Mouse (Mus musculus) neural tube, embryonic 12.5 days (tissue): ENCODE measurements around the gene Malsu1. TPM values are rescaled to one million over a fixed set of nuclear protein-coding genes. Genes with fewer than 3 reads are reported as not detected.

Experiments used
- ATAC-seq: fragments of 200-750 bp; cut with Nextera tagmentation; 2 replicates; pipeline ENCODE4 v1.8.0; 2017; ENCODE audit warnings: low read depth, mild to moderate bottlenecking, moderate TSS enrichment, moderate library complexity; ENCODE audit not compliant: low FRiP score
- H3K27ac ChIP-seq: fragments of 300-500 bp; sonication (generic); 2 replicates; pipeline ENCODE4 v1.5.1; 2016
- H3K27me3 ChIP-seq: fragments of 300-500 bp; sonication (generic); replicated peaks from 2 replicates; pipeline ENCODE4 v1.6.1; 2016; ENCODE audit warnings: mild to moderate bottlenecking
- H3K36me3 ChIP-seq: fragments of 300-500 bp; sonication (generic); 2 replicates; pipeline ENCODE4 v1.6.1; 2016; ENCODE audit warnings: mild to moderate bottlenecking
- H3K4me1 ChIP-seq: fragments of 300-500 bp; sonication (generic); 2 replicates; pipeline ENCODE4 v1.6.1; 2016
- H3K4me2 ChIP-seq: fragments of 300-500 bp; sonication (generic); replicated peaks from 2 replicates; pipeline ENCODE4 v1.6.1; 2016; ENCODE audit warnings: mild to moderate bottlenecking
- H3K4me3 ChIP-seq: fragments of 300-500 bp; sonication (generic); 2 replicates; pipeline ENCODE4 v1.5.1; 2016
- H3K9ac ChIP-seq: fragments of 300-500 bp; sonication (generic); 2 replicates; pipeline ENCODE4 v1.6.1; 2016; ENCODE audit warnings: mild to moderate bottlenecking
- H3K9me3 ChIP-seq: fragments of 300-500 bp; sonication (generic); 2 replicates; pipeline ENCODE4 v1.6.1; 2016; ENCODE audit warnings: mild to moderate bottlenecking
- WGBS: fragments of 180-500 bp; shearing (Covaris S2); methylation state at CpG from one replicate; pipeline ENCODE4 v1.1.7; 2016; 5-methylcytosine and 5-hydroxymethylcytosine counted together
- polyA plus RNA-seq: library from polyadenylated mRNA; unstranded; fragments of >200 nt; fragmentation: Nextera tagmentation; extraction: Ambion mirVana; gene quantifications from 2 replicates; pipeline ENCODE4 v1.2.1, GENCODE M21; 2016

Malsu1 gene
- polyA plus RNA-seq, 1 experiment from 2014 or later = 64.7 TPM

DNA sequence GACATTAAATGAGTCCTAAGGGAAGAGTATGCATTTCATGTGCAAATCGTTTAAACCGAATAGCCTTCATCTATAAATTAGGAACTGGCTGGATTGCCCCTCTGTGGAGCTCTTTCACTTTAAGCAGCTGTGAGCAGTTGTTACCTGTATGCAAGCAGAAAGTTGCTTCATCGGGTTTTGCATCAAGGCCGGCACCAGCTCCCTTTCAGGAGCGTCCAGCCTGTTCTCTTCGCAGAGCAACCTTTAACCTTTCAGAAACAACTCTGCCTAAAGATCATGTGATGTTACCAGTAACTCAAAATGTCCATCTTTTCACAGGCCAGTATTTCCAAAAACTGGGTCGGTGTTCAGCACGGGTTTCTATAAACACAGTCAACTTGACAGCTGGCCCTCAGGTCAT lies 26.6 kb upstream of the Malsu1 start:
- no peaks in the 10 kb centered on the region for H3K27me3 ChIP-seq
- no peak overlapping the region for H3K4me2 ChIP-seq
- H3K36me3 ChIP-seq = no peaks in the 10 kb centered on the region
- H3K27ac ChIP-seq = no peak overlapping the region
- H3K9me3 ChIP-seq = no peaks in the 10 kb centered on the region
- ATAC-seq = no peak
- H3K4me1 ChIP-seq = no peaks in the 10 kb centered on the region
- H3K9ac ChIP-seq = no peak overlapping the region
- 79% methylated on average over 8 of the region's 8 CpGs for WGBS
- no peak overlapping the region for H3K4me3 ChIP-seq

DNA sequence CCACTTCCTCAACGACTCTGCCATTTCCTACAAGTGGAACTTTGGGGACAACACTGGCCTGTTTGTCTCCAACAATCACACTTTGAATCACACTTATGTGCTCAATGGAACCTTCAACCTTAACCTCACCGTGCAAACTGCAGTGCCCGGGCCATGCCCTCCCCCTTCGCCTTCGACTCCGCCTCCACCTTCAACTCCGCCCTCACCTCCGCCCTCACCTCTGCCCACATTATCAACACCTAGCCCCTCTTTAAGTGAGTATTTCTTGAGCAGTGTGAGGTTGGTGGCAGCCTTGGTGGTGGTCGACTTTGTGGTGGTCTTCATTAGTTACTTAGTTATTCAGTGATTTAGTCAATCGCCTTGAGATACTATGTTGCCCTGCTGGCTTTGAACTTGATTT lies 25.7 kb upstream of the Malsu1 start:
- Histone ChIP-seq H3K27me3 (no peaks in the 10 kb centered on the region), H3K36me3 (no peaks in the 10 kb centered on the region), H3K9ac (no peak overlapping the region), H3K4me1 (no peaks in the 10 kb centered on the region), H3K9me3 (no peaks in the 10 kb centered on the region), H3K27ac (no peak overlapping the region), H3K4me2 (no peak overlapping the region), H3K4me3 (no peak overlapping the region)
- WGBS = 74% methylated on average over 10 of the region's 10 CpGs
- no peak for ATAC-seq

DNA sequence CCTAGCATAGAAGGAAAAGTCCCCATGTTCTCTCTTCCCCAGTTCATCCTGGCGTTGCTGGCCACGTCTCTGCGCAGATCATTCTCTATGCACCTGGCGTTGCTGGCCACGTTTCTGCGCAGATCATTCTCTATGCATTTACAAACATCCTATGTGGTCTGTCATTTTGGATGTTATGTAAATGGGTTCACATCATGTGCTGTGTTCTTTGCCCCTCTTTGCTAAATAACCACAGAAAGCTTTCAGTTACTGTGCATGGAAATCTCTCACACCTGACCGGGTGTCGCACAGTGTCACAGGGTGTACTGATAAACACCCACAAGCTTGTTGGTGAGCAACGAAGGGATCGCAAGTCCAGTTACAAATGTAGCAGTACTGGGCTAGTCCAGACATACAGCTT lies 25.2 kb upstream of the Malsu1 start:
- Histone ChIP-seq H3K9ac (no peak overlapping the region), H3K4me1 (no peaks in the 10 kb centered on the region), H3K4me3 (no peak overlapping the region), H3K36me3 (no peaks in the 10 kb centered on the region), H3K27me3 (no peaks in the 10 kb centered on the region), H3K27ac (no peak overlapping the region), H3K4me2 (no peak overlapping the region), H3K9me3 (no peaks in the 10 kb centered on the region)
- no peak for ATAC-seq
- WGBS = 92% methylated on average over 10 of the region's 10 CpGs

DNA sequence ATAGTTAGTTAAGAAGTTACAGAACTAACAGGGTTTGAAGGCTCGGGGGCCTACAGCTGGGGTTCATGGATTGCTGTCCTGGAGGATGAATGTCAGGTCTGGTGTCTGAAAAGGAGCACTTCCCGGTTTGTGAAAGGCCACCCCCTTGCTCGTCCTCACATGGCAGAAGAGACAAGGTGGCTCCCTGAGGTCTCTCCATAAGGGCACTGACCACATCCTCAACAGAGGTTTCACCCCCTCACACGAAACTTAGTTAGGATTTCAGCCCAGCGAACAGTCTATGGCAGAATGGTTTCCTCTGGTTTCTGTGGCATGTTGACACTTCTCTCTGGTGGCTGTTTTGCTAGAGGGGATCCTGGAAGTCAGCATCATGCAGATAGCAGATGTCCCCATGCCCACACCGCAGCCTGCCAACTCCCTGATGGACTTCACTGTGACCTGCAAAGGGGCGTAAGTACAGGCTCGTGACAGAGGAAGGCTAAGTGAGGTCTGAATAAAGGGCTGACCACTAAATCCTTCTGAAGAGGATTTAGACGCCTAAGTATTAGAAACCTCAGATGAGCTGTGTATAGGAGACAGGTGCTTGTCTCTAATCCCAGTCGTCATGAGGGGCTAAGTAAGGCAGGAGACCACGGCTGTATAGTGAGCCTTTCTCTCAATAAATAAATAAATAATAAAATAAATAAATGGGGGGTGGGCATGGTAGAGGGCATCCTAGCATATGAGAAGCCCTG lies 22.8 kb upstream of the Malsu1 start:
- Histone ChIP-seq H3K9me3 (no peaks in the 10 kb centered on the region; the same call in 1 of the 2 replicates), H3K27me3 (no peaks in the 10 kb centered on the region), H3K27ac (no peak overlapping the region), H3K4me3 (no peak overlapping the region), H3K4me1 (peaks cover 7% of the 10 kb centered on the region), H3K9ac (no peak overlapping the region), H3K36me3 (no peaks in the 10 kb centered on the region), H3K4me2 (no peak overlapping the region)
- ATAC-seq = no peak
- 71% methylated on average over 11 of the region's 11 CpGs for WGBS

DNA sequence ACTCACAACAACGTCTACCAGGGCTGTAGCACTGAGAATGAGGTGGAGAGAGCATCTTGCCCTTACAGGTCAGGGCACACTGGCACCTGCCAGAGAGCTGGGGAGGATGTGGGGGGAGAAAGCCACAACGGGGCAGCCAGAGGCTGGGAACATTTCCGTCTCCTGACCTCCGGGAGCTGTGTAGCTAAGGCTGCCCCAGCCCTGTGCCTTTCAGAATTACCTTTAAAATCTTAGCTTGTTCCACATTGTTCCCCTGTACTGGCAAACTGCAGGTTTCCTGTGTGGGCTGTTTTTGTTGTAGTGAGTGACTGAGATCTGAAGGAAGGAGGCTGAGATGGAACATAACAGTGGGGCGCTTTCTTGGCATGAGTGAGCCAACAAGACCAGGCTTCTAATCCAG lies 21.4 kb upstream of the Malsu1 start:
- H3K27ac ChIP-seq = no peak overlapping the region
- H3K4me3 ChIP-seq = no peak overlapping the region
- WGBS = 74% methylated on average over 5 of the region's 5 CpGs
- no peak overlapping the region for H3K9ac ChIP-seq
- no peaks in the 10 kb centered on the region for H3K36me3 ChIP-seq
- H3K4me1 ChIP-seq = peaks cover 7% of the 10 kb centered on the region
- no peak overlapping the region for H3K4me2 ChIP-seq
- H3K9me3 ChIP-seq = no peaks in the 10 kb centered on the region; the same call in 1 of the 2 replicates
- H3K27me3 ChIP-seq = no peaks in the 10 kb centered on the region
- no peak for ATAC-seq

DNA sequence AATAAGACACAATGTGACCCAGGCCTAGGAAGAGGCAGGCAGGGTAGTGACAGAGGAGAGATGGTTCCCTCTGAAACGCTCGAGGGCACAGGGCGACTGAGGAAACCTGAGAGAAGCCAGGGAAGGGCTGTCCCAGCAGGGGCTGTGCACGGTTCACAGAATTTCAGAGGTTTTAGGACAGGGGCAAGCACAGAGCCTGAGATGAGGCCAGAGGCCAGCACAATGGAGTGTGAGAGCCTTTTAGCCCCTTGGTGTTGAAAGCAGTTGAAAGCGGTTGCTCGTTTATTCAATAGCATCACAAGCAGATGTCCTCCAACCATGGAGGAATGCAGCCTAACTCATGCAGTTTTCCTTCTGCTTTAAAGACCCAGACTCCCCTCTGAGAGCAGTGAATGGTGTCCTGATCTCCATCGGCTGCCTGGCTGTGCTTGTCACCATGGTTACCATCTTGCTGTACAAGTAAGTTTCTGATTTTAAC lies 18.3 kb upstream of the Malsu1 start:
- Histone ChIP-seq H3K9ac (no peak overlapping the region), H3K36me3 (no peaks in the 10 kb centered on the region), H3K4me1 (peaks cover 7% of the 10 kb centered on the region), H3K9me3 (no peaks in the 10 kb centered on the region; the same call in 1 of the 2 replicates), H3K4me3 (no peak overlapping the region), H3K27me3 (no peaks in the 10 kb centered on the region), H3K4me2 (peak overlapping the region; percentile 3; the same call in 1 of the 2 replicates), H3K27ac (no peak overlapping the region)
- ATAC-seq = 0 out of 2 replicates have a peak, but pooled peaks have one; percentile 53
- WGBS = 4% methylated on average over 7 of the region's 7 CpGs

DNA sequence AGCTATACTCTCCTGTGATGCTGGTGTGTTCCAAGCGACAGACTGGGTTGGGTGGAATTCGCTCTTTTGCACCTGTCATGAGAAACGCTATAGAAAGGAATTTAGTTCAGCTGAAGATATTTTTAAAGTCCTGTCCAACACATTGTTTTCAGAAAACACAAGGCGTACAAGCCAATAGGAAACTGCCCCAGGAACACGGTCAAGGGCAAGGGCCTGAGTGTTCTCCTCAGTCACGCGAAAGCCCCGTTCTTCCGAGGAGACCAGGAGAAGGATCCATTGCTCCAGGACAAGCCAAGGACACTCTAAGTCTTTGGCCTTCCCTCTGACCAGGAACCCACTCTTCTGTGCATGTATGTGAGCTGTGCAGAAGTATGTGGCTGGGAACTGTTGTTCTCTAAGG lies 17.6 kb upstream of the Malsu1 start:
- Histone ChIP-seq H3K27ac (no peak overlapping the region), H3K36me3 (no peaks in the 10 kb centered on the region), H3K4me3 (no peak overlapping the region), H3K9me3 (no peaks in the 10 kb centered on the region; the same call in 1 of the 2 replicates), H3K4me1 (peaks cover 7% of the 10 kb centered on the region), H3K4me2 (no peak overlapping the region), H3K27me3 (no peaks in the 10 kb centered on the region), H3K9ac (no peak overlapping the region)
- no peak for ATAC-seq
- WGBS = 67% methylated on average over 9 of the region's 9 CpGs

DNA sequence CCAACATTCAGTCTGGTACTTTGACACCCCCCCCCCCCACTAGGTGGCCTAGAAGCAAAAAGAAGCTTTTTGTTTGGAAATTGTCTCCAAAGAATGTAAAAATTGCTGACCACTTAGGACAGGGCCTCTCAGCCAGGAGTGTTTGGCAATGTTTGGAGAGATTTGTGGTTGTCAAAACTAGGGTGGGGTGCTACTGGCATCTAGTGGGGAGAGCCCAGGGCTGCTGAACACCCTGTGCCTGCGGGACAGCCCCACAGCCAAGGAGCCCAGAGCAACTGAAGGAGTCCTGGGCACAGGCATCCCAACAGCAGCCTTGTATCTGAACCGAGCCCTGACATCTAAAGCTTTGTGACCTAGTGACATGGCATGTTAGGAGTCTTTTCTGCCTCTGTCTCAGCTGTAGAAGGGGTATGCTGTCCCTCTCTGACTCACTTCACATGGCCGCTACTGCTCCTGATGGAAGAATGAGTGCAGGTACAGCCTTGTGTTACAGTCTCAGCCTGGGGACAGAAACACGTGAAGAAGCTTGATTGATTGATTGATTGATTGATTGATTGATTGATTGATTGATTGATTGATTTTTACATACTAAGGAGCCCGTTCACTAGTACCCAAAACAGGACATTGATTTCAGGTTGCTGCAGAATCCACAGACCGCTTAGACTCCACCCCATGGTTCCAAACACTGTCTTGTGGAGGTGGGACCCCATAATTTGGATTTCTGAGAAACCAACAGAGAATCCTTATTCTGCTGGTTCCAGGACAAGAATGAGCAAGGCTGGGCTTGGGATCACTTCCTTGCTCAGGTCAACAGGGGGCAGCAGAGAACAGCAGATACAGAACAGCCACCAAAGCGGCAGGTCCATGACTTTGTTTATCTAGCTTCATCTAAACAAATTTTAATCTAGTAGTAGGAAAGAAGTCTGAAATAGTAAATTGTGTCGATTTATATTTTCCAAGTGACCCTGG lies 16.3 kb upstream of the Malsu1 start:
- Histone ChIP-seq H3K9me3 (no peaks in the 10 kb centered on the region; the same call in 1 of the 2 replicates), H3K4me3 (no peak overlapping the region), H3K4me1 (peaks cover 7% of the 10 kb centered on the region), H3K36me3 (no peaks in the 10 kb centered on the region), H3K9ac (no peak overlapping the region), H3K27me3 (no peaks in the 10 kb centered on the region), H3K27ac (no peak overlapping the region), H3K4me2 (no peak overlapping the region)
- peak; percentile 56; the same call in 1 of the 2 replicates for ATAC-seq
- WGBS = 37% methylated on average over 8 of the region's 8 CpGs

DNA sequence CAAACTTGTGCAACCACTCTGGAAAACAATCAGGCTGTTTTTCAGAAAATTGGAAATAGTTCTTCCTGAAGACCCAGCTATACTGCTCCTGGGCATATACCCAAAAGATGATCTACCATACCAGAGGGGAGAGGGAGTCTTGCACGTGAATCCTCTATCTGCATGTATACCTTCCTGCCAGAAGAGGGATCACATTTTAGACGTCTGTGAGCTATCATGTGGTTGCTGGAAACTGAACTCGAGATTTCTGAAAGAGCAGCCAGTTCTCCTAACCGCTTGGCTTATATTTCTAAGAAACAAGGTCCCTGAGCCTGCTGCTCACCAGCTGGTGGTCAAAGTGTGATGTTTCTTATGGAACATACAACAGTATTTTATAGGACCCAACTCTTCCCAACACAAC lies 5.2 kb upstream of the Malsu1 start:
- H3K4me2 ChIP-seq = no peak overlapping the region
- 35% methylated on average over 4 of the region's 4 CpGs for WGBS

DNA sequence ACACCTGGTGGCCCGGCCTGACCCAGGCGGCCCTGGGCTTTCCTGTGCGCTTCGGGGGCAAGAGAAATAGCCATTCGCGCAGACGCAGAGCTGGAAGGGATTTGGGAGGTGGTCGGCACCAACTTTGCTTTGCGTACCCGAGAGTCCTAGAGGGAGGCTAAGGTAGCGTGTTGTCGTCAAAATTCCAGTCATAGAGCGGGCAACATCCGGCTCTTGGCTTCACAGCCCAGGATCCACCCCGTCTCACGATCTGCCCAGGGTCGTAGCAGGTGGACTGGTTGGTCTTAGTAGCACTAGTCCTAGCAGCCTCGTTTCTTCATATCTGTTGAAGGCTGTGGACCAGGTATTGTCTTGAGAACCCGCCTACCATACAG lies 509 bp downstream of the Malsu1 start:
- peak overlapping the region; percentile 90 for H3K9ac ChIP-seq
- H3K27ac ChIP-seq = no peak overlapping the region
- H3K36me3 ChIP-seq = no peaks in the 10 kb centered on the region
- no peaks in the 10 kb centered on the region for H3K9me3 ChIP-seq
- H3K4me1 ChIP-seq = peaks cover 11% of the 10 kb centered on the region
- peak overlapping the region; percentile 97 for H3K4me3 ChIP-seq
- peak; percentile 62 for ATAC-seq
- peak overlapping the region; percentile 90 for H3K4me2 ChIP-seq
- H3K27me3 ChIP-seq = no peaks in the 10 kb centered on the region
- 2% methylated on average over 19 of the region's 19 CpGs for WGBS

More for the DNA sequence above, 5.2 kb upstream of the Malsu1 start:
- Histone ChIP-seq H3K4me1 (no peaks in the 10 kb centered on the region), H3K4me3 (no peak overlapping the region), H3K27ac (no peak overlapping the region), H3K9ac (no peak overlapping the region), H3K27me3 (no peaks in the 10 kb centered on the region), H3K9me3 (no peaks in the 10 kb centered on the region), H3K36me3 (no peaks in the 10 kb centered on the region)
- no peak for ATAC-seq

DNA sequence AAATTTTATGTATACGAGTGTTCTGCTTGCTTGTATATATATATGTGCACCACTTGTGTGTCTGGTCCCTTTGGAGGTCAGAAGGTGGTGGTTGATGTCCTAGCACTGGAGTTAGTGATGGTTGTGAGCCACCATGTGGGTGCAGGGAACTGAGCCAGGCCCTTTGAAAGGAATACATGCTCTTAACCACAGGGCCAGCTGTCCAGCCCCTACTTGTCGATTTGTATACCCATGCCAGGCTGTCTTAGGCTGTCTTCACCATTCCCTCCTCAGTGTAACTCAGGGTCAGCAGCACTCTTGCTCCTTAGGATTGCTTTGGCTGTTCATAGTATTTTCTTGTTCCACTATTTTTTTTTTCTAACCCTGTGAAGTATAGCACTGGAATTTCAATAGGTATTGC lies 4.3 kb downstream of the Malsu1 start:
- Histone ChIP-seq H3K36me3 (no peaks in the 10 kb centered on the region), H3K9ac (no peak overlapping the region), H3K27ac (no peak overlapping the region), H3K4me1 (peaks cover 11% of the 10 kb centered on the region), H3K9me3 (no peaks in the 10 kb centered on the region), H3K4me3 (no peak overlapping the region), H3K4me2 (no peak overlapping the region), H3K27me3 (no peaks in the 10 kb centered on the region)
- WGBS = 79% methylated on average over 2 of the region's 2 CpGs
- ATAC-seq = no peak

DNA sequence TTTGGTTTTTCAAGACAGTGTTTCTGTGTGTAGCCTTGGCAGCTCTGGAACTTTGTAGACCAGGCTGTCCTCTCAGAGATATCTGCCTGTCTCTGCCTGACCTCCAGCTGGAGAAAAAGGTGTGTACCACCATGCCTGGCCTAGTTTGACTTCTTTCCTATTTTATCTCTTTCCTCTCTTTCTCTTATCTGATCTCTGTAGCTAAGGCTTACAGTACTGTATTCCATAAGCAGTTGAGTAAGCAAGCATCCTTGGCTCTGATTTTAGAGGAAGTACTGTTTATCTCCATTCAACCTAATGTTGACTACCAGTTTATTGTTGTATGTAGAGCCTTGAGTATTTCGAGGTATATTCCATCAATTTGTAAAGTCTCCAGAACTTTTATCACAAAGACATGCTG lies 5.7 kb downstream of the Malsu1 start:
- 96% methylated on average over 1 of the region's 1 CpGs for WGBS
- no peak overlapping the region for H3K27ac ChIP-seq
- H3K36me3 ChIP-seq = peaks cover 14% of the 10 kb centered on the region
- H3K27me3 ChIP-seq = no peaks in the 10 kb centered on the region
- H3K4me3 ChIP-seq = no peak overlapping the region
- no peak for ATAC-seq
- H3K4me2 ChIP-seq = no peak overlapping the region
- no peak overlapping the region for H3K9ac ChIP-seq
- peaks cover 9% of the 10 kb centered on the region for H3K4me1 ChIP-seq
- H3K9me3 ChIP-seq = no peaks in the 10 kb centered on the region
